Mouse (Mus musculus) gastrocnemius, adult 18-20 months (tissue): Measurements from ENCODE around the gene Zfp825. TPM values are rescaled to one million over a fixed set of nuclear protein-coding genes. Genes with fewer than 3 reads are reported as not detected.

Source experiments
- total RNA-seq, 2 experiments: library from RNA; stranded (reverse); gene quantifications; 2 replicates each; pipeline ENCODE4 v1.2.3; 2021

Gene Zfp825
- total RNA-seq, 2 experiments from 2014 or later: 6.5 to 6.6 TPM

Other genes with a start within 250 kb of the Zfp825 start
- not detected for gene Ahrr, start 201.7 kb downstream of the Zfp825 start, total RNA-seq
- gene Pdcd6, start 176.4 kb downstream of the Zfp825 start, total RNA-seq: 10 to 100 TPM; 16.2 to 19.0 TPM
- 100 to 1,000 TPM; 591 to 682 TPM for gene Sdha, start 143.7 kb downstream of the Zfp825 start, total RNA-seq
- gene Ccdc127, start 143.7 kb downstream of the Zfp825 start, total RNA-seq: 10 to 100 TPM; 58.3 to 62.3 TPM
- gene Lrrc14b, start 130.0 kb downstream of the Zfp825 start, total RNA-seq: 100 to 1,000 TPM in 1 of 2 experiments, 10 to 100 TPM in 1; 91.7 to 101 TPM
- gene Zfp72, start 103.2 kb downstream of the Zfp825 start, total RNA-seq: 1 to 10 TPM; 2.8 to 3.6 TPM
- gene Ftl1-ps1, start 94.3 kb downstream of the Zfp825 start, total RNA-seq: 100 to 1,000 TPM; 187 to 254 TPM
- 10 to 100 TPM; 20.5 to 30.9 TPM for gene Erap1, start 145.6 kb upstream of the Zfp825 start, total RNA-seq